Mouse (Mus musculus) cortical plate, adult 2 months (tissue): ENCODE results near the gene Pex16.

Experiments used
- CTCF ChIP-seq: fragments of 200-500 bp; IDR thresholded peaks from 2 replicates; pipeline ENCODE4 v1.5.1; 2011; ENCODE audit warnings: mild to moderate bottlenecking, control low read depth, low read length; ENCODE audit not compliant: insufficient read depth; ENCODE audit errors: extremely low read depth
- POLR2A ChIP-seq: fragments of 200-500 bp; IDR thresholded peaks from 2 replicates; pipeline ENCODE4 v1.6.1; 2011; ENCODE audit warnings: mild to moderate bottlenecking, low read length, control low read depth; ENCODE audit not compliant: insufficient read depth; ENCODE audit errors: extremely low read depth

DNA sequence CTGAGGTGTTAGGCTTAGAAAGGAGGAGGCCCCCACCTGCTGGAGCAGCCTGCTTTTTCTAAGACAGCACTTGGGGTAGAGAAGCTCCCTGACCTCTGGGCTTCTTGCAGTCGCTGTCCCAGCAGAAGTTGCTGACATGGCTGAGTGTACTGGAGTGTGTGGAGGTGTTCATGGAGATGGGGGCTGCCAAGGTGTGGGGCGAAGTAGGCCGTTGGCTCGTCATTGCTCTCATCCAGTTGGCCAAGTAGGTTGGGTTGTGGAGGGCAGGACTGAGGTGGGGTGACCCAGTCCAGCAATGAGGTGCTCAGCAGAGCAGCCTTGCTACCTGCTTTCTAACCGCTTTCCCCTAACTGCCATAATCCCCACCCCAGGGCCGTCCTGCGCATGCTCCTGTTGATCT lies 2.8 kb downstream of the Pex16 start:
- no peak for TF ChIP-seq POLR2A
- TF ChIP-seq CTCF: no peak
